Mouse (Mus musculus) forebrain, embryonic 16.5 days (tissue): ENCODE measurements around the gene Myh9. TPM values are rescaled to one million over a fixed set of nuclear protein-coding genes. Genes with fewer than 3 reads are reported as not detected.
"Not testable (repeated sequence)": the region's sequence is repeated elsewhere in the genome, so short reads cannot be mapped to it uniquely, and the experiment has no call there.

Experiments
- ATAC-seq: fragments of 200-750 bp; cut with Nextera tagmentation; 2 replicates; pipeline ENCODE4 v1.8.0; 2017; ENCODE audit warnings: mild to moderate bottlenecking, moderate library complexity
- H3K27ac ChIP-seq: fragments of 300-500 bp; sonication (generic); 2 replicates; pipeline ENCODE4 v1.5.1; 2014; ENCODE audit warnings: low read length, control low read depth
- H3K27me3 ChIP-seq: fragments of 300-500 bp; sonication (generic); replicated peaks from 2 replicates; pipeline ENCODE4 v1.6.1; 2014; ENCODE audit warnings: low read length; ENCODE audit not compliant: control insufficient read depth, insufficient read depth
- H3K36me3 ChIP-seq: fragments of 300-500 bp; sonication (generic); 2 replicates; pipeline ENCODE4 v1.6.1; 2014; ENCODE audit not compliant: control insufficient read depth, insufficient read depth
- H3K4me1 ChIP-seq: fragments of 300-500 bp; sonication (generic); replicated peaks from 2 replicates; pipeline ENCODE4 v1.6.1; 2014; ENCODE audit warnings: low read length; ENCODE audit not compliant: control insufficient read depth, insufficient read depth
- H3K4me2 ChIP-seq: fragments of 300-500 bp; sonication (generic); 2 replicates; pipeline ENCODE4 v1.6.1; 2014; ENCODE audit warnings: mild to moderate bottlenecking, low read length, control low read depth
- H3K4me3 ChIP-seq: fragments of 300-500 bp; sonication (generic); replicated peaks from 2 replicates; pipeline ENCODE4 v1.5.1; 2014; ENCODE audit warnings: mild to moderate bottlenecking, low read length, control low read depth
- H3K9ac ChIP-seq: fragments of 300-500 bp; sonication (generic); replicated peaks from 2 replicates; pipeline ENCODE4 v1.6.1; 2014; ENCODE audit warnings: low read depth, low read length, control low read depth
- H3K9me3 ChIP-seq: fragments of 300-500 bp; sonication (generic); 2 replicates; pipeline ENCODE4 v1.6.1; 2016; ENCODE audit warnings: low read length; ENCODE audit not compliant: control insufficient read depth
- WGBS: fragments of 180-500 bp; shearing (Covaris S2); extraction: QIAGEN DNeasy Blood & Tissue Kit; methylation state at CpG from one replicate; pipeline ENCODE4 v1.1.7; 2014; 5-methylcytosine and 5-hydroxymethylcytosine counted together
- polyA plus RNA-seq: library from polyadenylated mRNA; unstranded; fragments of >200 nt; fragmentation: Nextera tagmentation; extraction: Ambion mirVana; gene quantifications from 2 replicates; pipeline ENCODE4 v1.2.1, GENCODE M21; 2015

The Myh9 gene
- polyA plus RNA-seq, 1 experiment from 2014 or later = 13.6 TPM

DNA sequence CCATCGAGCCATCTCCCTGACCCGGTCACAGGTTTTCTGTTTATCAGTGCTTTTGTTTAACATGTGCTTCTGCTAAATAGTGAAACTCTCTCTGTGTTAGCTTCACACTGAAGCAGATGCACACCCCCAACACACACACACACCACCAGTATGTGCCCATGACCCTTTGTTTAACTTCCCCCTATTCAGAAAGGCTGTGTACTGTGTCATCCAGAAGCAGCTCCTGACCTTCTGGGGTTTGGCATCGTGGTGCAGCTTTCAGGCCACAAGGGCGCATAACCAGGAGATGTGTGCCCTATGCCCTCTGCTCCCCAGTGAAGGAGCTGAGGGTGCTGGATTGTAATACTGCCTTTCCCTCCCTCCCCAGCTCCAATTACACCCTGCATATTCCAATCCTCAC, 32.3 kb upstream of the Myh9 start:
- Histone ChIP-seq H3K9me3 (no peaks in the 10 kb centered on the region), H3K9ac (no peak overlapping the region), H3K27ac (no peak overlapping the region), H3K36me3 (no peaks in the 10 kb centered on the region), H3K4me1 (no peaks in the 10 kb centered on the region), H3K4me3 (no peak overlapping the region), H3K27me3 (no peaks in the 10 kb centered on the region), H3K4me2 (no peak overlapping the region)
- no peak for ATAC-seq
- WGBS = 87% methylated on average over 4 of the region's 4 CpGs

GRCm38 (mm10) chr15:77873564-77873963, 31.6 kb upstream of the Myh9 start:
- 92% methylated on average over 2 of the region's 2 CpGs for WGBS
- Histone ChIP-seq H3K9me3 (no peaks in the 10 kb centered on the region), H3K4me1 (no peaks in the 10 kb centered on the region), H3K27me3 (no peaks in the 10 kb centered on the region), H3K4me2 (no peak overlapping the region), H3K27ac (no peak overlapping the region), H3K4me3 (no peak overlapping the region), H3K9ac (no peak overlapping the region), H3K36me3 (no peaks in the 10 kb centered on the region)
- ATAC-seq = no peak

- Histone ChIP-seq H3K4me3 (no peak overlapping the region), H3K4me1 (no peaks in the 10 kb centered on the region), H3K4me2 (no peak overlapping the region), H3K9me3 (no peaks in the 10 kb centered on the region), H3K36me3 (no peaks in the 10 kb centered on the region), H3K9ac (no peak overlapping the region), H3K27me3 (no peaks in the 10 kb centered on the region), H3K27ac (no peak overlapping the region)
- no peak for ATAC-seq
- 92% methylated on average over 3 of the region's 3 CpGs for WGBS
Observed at GRCm38 (mm10) chr15:77872996-77873395, 31.0 kb upstream of the Myh9 start.

GRCm38 (mm10) chr15:77868340-77868739, 26.4 kb upstream of the Myh9 start:
- Histone ChIP-seq H3K9ac (no peak overlapping the region), H3K4me2 (no peak overlapping the region), H3K36me3 (no peaks in the 10 kb centered on the region), H3K27ac (no peak overlapping the region), H3K27me3 (no peaks in the 10 kb centered on the region), H3K9me3 (no peaks in the 10 kb centered on the region), H3K4me3 (no peak overlapping the region), H3K4me1 (no peaks in the 10 kb centered on the region)
- 96% methylated on average over 5 of the region's 5 CpGs for WGBS
- no peak for ATAC-seq

DNA sequence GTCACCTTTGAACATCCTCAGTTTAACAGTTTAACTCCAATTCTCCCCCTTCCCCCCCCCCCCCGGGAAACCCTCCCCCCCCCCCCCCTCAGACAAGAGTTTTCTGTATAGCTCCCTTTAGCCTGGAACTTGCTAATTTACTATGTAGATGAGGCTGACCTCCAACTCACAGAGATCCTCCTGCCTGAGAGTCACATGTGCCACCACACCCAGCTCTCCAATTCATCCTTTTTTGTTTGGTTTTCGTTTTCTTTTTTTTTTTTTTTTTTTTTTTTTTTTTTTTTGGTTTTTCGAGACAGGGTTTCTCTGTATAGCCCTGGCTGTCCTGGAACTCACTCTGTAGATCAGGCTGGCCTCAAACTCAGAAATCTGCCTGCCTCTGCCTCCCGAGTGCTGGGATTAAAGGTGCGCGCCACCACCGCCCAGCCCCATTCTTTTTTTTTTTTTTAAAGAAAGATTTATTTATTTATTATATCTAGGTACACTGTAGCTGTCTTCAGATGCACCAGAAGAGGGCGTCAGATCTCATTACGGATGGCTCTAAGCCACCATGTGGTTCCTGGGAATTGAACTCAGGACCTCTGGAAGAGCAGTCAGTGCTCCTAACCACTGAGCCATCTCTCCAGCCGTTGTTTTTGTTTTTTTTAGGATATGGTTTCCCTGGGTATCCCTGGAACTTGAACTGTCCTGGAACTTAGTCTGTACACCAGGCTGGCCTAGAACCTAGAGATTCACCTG, 25.4 kb upstream of the Myh9 start:
- H3K4me1 ChIP-seq, H3K36me3 ChIP-seq, H3K4me3 ChIP-seq, H3K9me3 ChIP-seq, H3K4me2 ChIP-seq, H3K27me3 ChIP-seq, H3K27ac ChIP-seq, H3K9ac ChIP-seq, ATAC-seq: not testable (repeated sequence)
- WGBS = 93% methylated on average over 7 of the region's 10 CpGs

- WGBS = 36% methylated on average over 11 of the region's 11 CpGs
Observed at GRCm38 (mm10) chr15:77866583-77867220, 24.7 kb upstream of the Myh9 start.

GRCm38 (mm10) chr15:77864063-77864758, 22.2 kb upstream of the Myh9 start:
- no peak overlapping the region for H3K9ac ChIP-seq
- no peak for ATAC-seq
- H3K4me2 ChIP-seq = no peak overlapping the region
- H3K9me3 ChIP-seq = no peaks in the 10 kb centered on the region
- H3K27me3 ChIP-seq = no peaks in the 10 kb centered on the region
- H3K36me3 ChIP-seq = no peaks in the 10 kb centered on the region
- no peak overlapping the region for H3K27ac ChIP-seq
- H3K4me1 ChIP-seq = no peaks in the 10 kb centered on the region
- WGBS = 90% methylated on average over 9 of the region's 9 CpGs
- H3K4me3 ChIP-seq = no peak overlapping the region

More at GRCm38 (mm10) chr15:77866583-77867220, 24.7 kb upstream of the Myh9 start:
- no peaks in the 10 kb centered on the region for H3K9me3 ChIP-seq
- no peaks in the 10 kb centered on the region for H3K36me3 ChIP-seq
- H3K4me2 ChIP-seq = no peak overlapping the region
- no peak overlapping the region for H3K9ac ChIP-seq
- H3K27ac ChIP-seq = no peak overlapping the region
- no peak overlapping the region for H3K4me3 ChIP-seq
- no peaks in the 10 kb centered on the region for H3K27me3 ChIP-seq
- H3K4me1 ChIP-seq = no peaks in the 10 kb centered on the region
- no peak for ATAC-seq

- no peaks in the 10 kb centered on the region for H3K36me3 ChIP-seq
- H3K9ac ChIP-seq = no peak overlapping the region
- H3K4me2 ChIP-seq = no peak overlapping the region
- 88% methylated on average over 22 of the region's 22 CpGs for WGBS
- H3K4me1 ChIP-seq = no peaks in the 10 kb centered on the region
- no peaks in the 10 kb centered on the region for H3K9me3 ChIP-seq
- H3K27ac ChIP-seq = no peak overlapping the region
- no peaks in the 10 kb centered on the region for H3K27me3 ChIP-seq
- H3K4me3 ChIP-seq = no peak overlapping the region
- no peak for ATAC-seq
Observed at GRCm38 (mm10) chr15:77862991-77863972, 21.3 kb upstream of the Myh9 start.
